Mouse (Mus musculus): ENCODE measurements at regions not wholly inside any gene's neighbourhood (a gene's known extent, or its start where the extent isn't known, plus 50 kb on each side); places are given as distances from the start of the nearest gene placed in this dataset.

- no peak for DNase-seq
These were observed 558.5 kb upstream of the Camk1g start for GRCm38 (mm10) chr1:193928607-193929006.

GRCm38 (mm10) chr1:193922756-193923155 lies 552.7 kb upstream of the Camk1g start:
- no peak for DNase-seq

- no peak for DNase-seq
These were observed 549.1 kb upstream of the Camk1g start for GRCm38 (mm10) chr1:193919243-193919642.

GRCm38 (mm10) chr1:193905711-193906110 lies 535.6 kb upstream of the Camk1g start:
- no peak for DNase-seq

GRCm38 (mm10) chr1:193894072-193894471 lies 524.0 kb upstream of the Camk1g start:
- DNase-seq: no peak

GRCm38 (mm10) chr1:193876540-193876939 lies 506.4 kb upstream of the Camk1g start:
- no peak for DNase-seq

GRCm38 (mm10) chr1:193876121-193876520 lies 506.0 kb upstream of the Camk1g start:
- DNase-seq: no peak

- DNase-seq: no peak
These were observed 505.2 kb upstream of the Camk1g start for GRCm38 (mm10) chr1:193875287-193875686.

- no peak for DNase-seq
These were observed 500.6 kb upstream of the Camk1g start for GRCm38 (mm10) chr1:193870731-193871130.

GRCm38 (mm10) chr1:193868639-193869320 lies 498.7 kb upstream of the Camk1g start:
- no peak for DNase-seq

- DNase-seq: no peak
These were observed 490.7 kb upstream of the Camk1g start for GRCm38 (mm10) chr1:193860767-193861299.

GRCm38 (mm10) chr1:193860354-193860753 lies 490.3 kb upstream of the Camk1g start:
- no peak for DNase-seq

- DNase-seq: no peak
These were observed 489.4 kb upstream of the Camk1g start for GRCm38 (mm10) chr1:193859257-193860125.

GRCm38 (mm10) chr1:193847922-193848321 lies 477.8 kb upstream of the Camk1g start:
- no peak for DNase-seq

GRCm38 (mm10) chr1:193844868-193845267 lies 474.8 kb upstream of the Camk1g start:
- DNase-seq: no peak

- no peak for DNase-seq
These were observed 474.4 kb upstream of the Camk1g start for GRCm38 (mm10) chr1:193844461-193844860.

- no peak for DNase-seq
These were observed 430.9 kb upstream of the Camk1g start for GRCm38 (mm10) chr1:193800998-193801397.

GRCm38 (mm10) chr1:193790579-193790978 lies 420.5 kb upstream of the Camk1g start:
- DNase-seq: no peak

- no peak for DNase-seq
These were observed 418.4 kb upstream of the Camk1g start for GRCm38 (mm10) chr1:193788496-193788895.

- DNase-seq: no peak
These were observed 417.3 kb upstream of the Camk1g start for GRCm38 (mm10) chr1:193787417-193787816.

- DNase-seq: no peak
These were observed 414.9 kb upstream of the Camk1g start for GRCm38 (mm10) chr1:193784966-193785365.

GRCm38 (mm10) chr1:193784526-193784925 lies 414.4 kb upstream of the Camk1g start:
- DNase-seq: no peak

GRCm38 (mm10) chr1:193778181-193778580 lies 408.1 kb upstream of the Camk1g start:
- no peak for DNase-seq

GRCm38 (mm10) chr1:193769546-193769945 lies 399.4 kb upstream of the Camk1g start:
- no peak for DNase-seq
